Mouse (Mus musculus): ENCODE results near the gene Dcun1d1. TPM values are rescaled to one million over a fixed set of nuclear protein-coding genes. Genes with fewer than 3 reads are reported as not detected.

Dcun1d1 gene
- polyA plus RNA-seq, 1 experiment from 2014 or later, result 111 TPM

DNA sequence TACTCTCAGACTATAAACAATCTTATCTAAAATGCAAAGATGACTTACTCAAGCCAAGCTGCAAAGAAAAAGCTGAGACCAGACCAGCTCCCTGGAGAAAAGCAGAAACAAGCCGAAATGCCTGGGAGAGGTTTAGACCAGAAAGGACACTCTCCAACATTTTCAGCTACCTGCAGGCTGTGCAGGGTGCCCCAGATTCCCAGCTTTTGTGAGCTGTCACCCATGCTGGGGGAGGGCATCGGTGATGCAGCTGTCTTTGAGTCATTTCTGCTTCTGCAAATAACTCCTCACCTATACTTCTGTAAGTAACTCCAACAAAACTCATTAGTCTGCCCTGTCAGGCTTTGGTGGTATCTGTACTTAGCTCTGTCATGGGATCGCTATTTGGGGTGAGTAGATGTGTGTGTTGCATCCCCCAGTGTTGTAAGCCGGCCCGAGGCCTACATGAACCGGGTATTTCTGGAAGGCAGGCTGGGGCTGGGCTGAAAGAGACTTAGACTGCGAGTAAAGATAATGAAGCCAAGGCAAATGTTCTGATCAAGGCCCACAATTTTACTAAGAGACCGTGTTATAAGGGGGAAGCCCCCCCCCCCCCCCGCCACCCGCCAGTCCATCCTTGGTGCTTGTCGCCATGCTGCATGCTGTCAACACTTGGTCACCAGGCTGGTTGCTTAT lies 17.8 kb upstream of the Dcun1d1 start:
- Histone ChIP-seq H3K27me3 (no peaks in the 10 kb centered on the region), H3K9me3 (no peaks in the 10 kb centered on the region), H3K4me2 (no peak overlapping the region), H3K27ac (no peak overlapping the region), H3K9ac (no peak overlapping the region), H3K4me1 (replicated peaks) (no peaks in the 10 kb centered on the region), H3K4me3 (no peak overlapping the region), H3K36me3 (peaks cover 33% of the 10 kb centered on the region)
- ATAC-seq (ENCODE audit: low FRiP score), result no peak
- 88% methylated on average over 11 of the region's 11 CpGs for WGBS

GRCm38 (mm10) chr3:35953816-35954215 lies 16.6 kb upstream of the Dcun1d1 start:
- no peak overlapping the region for H3K4me2 ChIP-seq
- ATAC-seq (ENCODE audit: low FRiP score), result no peak
- 94% methylated on average over 6 of the region's 6 CpGs for WGBS
- H3K4me3 ChIP-seq, result no peak overlapping the region
- no peaks in the 10 kb centered on the region for H3K9me3 ChIP-seq
- H3K9ac ChIP-seq, result no peak overlapping the region
- no peak overlapping the region for H3K27ac ChIP-seq
- peaks cover 22% of the 10 kb centered on the region for H3K36me3 ChIP-seq
- H3K4me1 ChIP-seq (replicated peaks), result no peaks in the 10 kb centered on the region
- no peaks in the 10 kb centered on the region for H3K27me3 ChIP-seq

GRCm38 (mm10) chr3:35953184-35953583 lies 15.9 kb upstream of the Dcun1d1 start:
- H3K4me2 ChIP-seq, result no peak overlapping the region
- WGBS, result 84% methylated on average over 1 of the region's 1 CpGs
- ATAC-seq (ENCODE audit: low FRiP score), result no peak
- no peaks in the 10 kb centered on the region for H3K9me3 ChIP-seq
- no peak overlapping the region for H3K4me3 ChIP-seq
- no peaks in the 10 kb centered on the region for H3K4me1 ChIP-seq (replicated peaks)
- no peak overlapping the region for H3K9ac ChIP-seq
- no peak overlapping the region for H3K27ac ChIP-seq
- no peaks in the 10 kb centered on the region for H3K27me3 ChIP-seq
- H3K36me3 ChIP-seq, result peaks cover 16% of the 10 kb centered on the region

GRCm38 (mm10) chr3:35948197-35948596 lies 11.0 kb upstream of the Dcun1d1 start:
- no peak for ATAC-seq (ENCODE audit: low FRiP score)
- Histone ChIP-seq H3K4me2 (no peak overlapping the region), H3K36me3 (no peaks in the 10 kb centered on the region), H3K4me1 (replicated peaks) (no peaks in the 10 kb centered on the region), H3K9ac (no peak overlapping the region), H3K9me3 (no peaks in the 10 kb centered on the region), H3K27ac (no peak overlapping the region), H3K4me3 (no peak overlapping the region), H3K27me3 (no peaks in the 10 kb centered on the region)
- 97% methylated on average over 7 of the region's 7 CpGs for WGBS

DNA sequence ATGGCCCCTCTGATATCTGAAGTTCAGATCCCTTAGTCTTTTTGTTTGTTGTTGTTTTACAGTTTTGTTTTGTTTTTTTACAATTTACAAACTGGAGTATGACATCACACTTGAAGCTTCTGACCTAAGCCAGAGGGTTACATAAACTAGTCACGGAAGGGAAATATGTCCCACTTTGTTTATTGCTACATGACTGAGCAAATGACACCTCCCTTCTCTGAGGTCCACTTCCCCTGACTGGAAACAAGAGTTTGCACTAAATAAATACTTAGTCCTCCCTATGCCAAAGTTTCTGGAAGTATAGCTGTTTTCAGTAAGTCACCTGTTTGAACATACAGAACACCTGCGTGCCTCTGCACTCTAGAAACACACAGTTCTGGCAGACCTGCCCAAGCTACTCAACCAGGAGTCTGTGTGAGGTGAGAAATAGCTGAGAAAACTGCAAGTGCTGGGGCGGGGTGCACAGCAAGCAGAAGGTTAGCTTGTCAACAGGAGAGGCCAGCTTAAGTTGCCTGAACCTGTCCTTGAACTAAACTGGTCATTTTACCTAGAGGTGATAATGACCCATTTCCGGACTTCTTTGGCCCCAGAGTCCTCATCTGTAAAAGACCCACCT lies 3.4 kb upstream of the Dcun1d1 start:
- Histone ChIP-seq H3K4me2 (no peak overlapping the region), H3K4me3 (no peak overlapping the region), H3K9ac (no peak overlapping the region), H3K36me3 (no peaks in the 10 kb centered on the region), H3K27me3 (no peaks in the 10 kb centered on the region), H3K27ac (no peak overlapping the region), H3K4me1 (replicated peaks) (no peaks in the 10 kb centered on the region), H3K9me3 (no peaks in the 10 kb centered on the region)
- 94% methylated on average over 4 of the region's 4 CpGs for WGBS
- ATAC-seq (ENCODE audit: low FRiP score), result no peak

DNA sequence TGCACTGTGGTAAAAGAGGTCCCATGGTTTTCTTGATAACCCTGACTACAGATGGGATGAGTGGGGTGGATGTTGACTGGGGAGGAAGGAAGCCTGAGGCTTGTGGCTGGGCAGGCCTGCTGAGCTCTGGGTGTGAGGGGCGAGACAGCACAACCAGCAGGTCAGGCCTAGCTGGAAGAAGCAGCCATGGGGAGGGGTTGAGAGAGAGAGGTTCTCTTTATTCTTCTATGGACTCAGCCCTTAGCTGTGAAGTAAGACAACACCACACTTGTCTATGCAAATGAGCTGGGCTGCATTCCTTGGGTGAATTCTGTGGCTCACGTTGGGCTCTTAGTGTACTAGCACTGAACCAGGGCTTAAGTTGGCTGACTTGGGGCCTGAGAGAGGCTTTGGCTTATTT lies 2.8 kb upstream of the Dcun1d1 start:
- Histone ChIP-seq H3K9ac (no peak overlapping the region), H3K4me1 (replicated peaks) (no peaks in the 10 kb centered on the region), H3K27ac (no peak overlapping the region), H3K4me2 (no peak overlapping the region), H3K9me3 (no peaks in the 10 kb centered on the region), H3K36me3 (no peaks in the 10 kb centered on the region), H3K27me3 (no peaks in the 10 kb centered on the region), H3K4me3 (no peak overlapping the region)
- 49% methylated on average over 2 of the region's 2 CpGs for WGBS
- ATAC-seq (ENCODE audit: low FRiP score), result no peak

- Histone ChIP-seq H3K4me2 (peak overlapping the region; percentile 91), H3K4me3 (peak overlapping the region; percentile 94), H3K27ac (peak overlapping the region; percentile 92), H3K9ac (peak overlapping the region; percentile 98), H3K4me1 (replicated peaks) (peaks cover 32% of the 10 kb centered on the region), H3K27me3 (no peaks in the 10 kb centered on the region), H3K9me3 (no peaks in the 10 kb centered on the region), H3K36me3 (no peaks in the 10 kb centered on the region)
- ATAC-seq (ENCODE audit: low FRiP score), result peak; percentile 46
- 0% methylated on average over 14 of the region's 14 CpGs for WGBS
Measured at GRCm38 (mm10) chr3:35933405-35933777, 3.9 kb downstream of the Dcun1d1 start.

GRCm38 (mm10) chr3:35932735-35933404 lies 4.4 kb downstream of the Dcun1d1 start:
- peaks cover 32% of the 10 kb centered on the region for H3K4me1 ChIP-seq (replicated peaks)
- H3K4me2 ChIP-seq, result peak overlapping the region; percentile 91
- ATAC-seq (ENCODE audit: low FRiP score), result peak; percentile 95
- H3K4me3 ChIP-seq, result peak overlapping the region; percentile 94
- H3K9ac ChIP-seq, result peak overlapping the region; percentile 98
- H3K9me3 ChIP-seq, result no peaks in the 10 kb centered on the region
- H3K36me3 ChIP-seq, result no peaks in the 10 kb centered on the region
- peak overlapping the region; percentile 92 for H3K27ac ChIP-seq
- no peaks in the 10 kb centered on the region for H3K27me3 ChIP-seq
- under 1% methylated on average over 41 of the region's 73 CpGs for WGBS

GRCm38 (mm10) chr3:35931896-35932727 lies 5.1 kb downstream of the Dcun1d1 start:
- peak; percentile 84 for ATAC-seq (ENCODE audit: low FRiP score)
- H3K36me3 ChIP-seq, result no peaks in the 10 kb centered on the region
- no peaks in the 10 kb centered on the region for H3K9me3 ChIP-seq
- peak overlapping the region; percentile 98 for H3K9ac ChIP-seq
- H3K4me2 ChIP-seq, result peak overlapping the region; percentile 91
- H3K4me1 ChIP-seq (replicated peaks), result peaks cover 32% of the 10 kb centered on the region
- WGBS, result under 1% methylated on average over 37 of the region's 65 CpGs
- no peaks in the 10 kb centered on the region for H3K27me3 ChIP-seq
- H3K4me3 ChIP-seq, result peak overlapping the region; percentile 94
- peak overlapping the region; percentile 92 for H3K27ac ChIP-seq

DNA sequence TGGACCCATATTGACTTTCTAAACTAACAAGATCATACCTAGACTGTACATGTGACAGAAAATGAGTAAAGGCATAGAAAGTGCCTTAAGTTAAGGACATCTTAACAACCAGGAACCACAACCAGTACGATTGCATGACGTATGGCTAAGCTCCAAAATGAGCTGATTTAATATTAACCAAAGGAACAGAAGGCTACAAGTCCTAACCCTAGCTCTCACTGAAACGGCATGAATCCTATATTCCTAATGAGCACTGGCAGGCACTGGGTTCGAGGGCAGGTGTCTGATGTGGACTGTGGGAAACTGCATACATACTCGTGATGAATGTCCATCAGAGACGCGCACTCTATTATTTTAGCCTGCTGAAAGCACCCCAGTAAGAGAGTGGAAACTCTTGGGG lies 5.9 kb downstream of the Dcun1d1 start:
- no peaks in the 10 kb centered on the region for H3K9me3 ChIP-seq
- H3K36me3 ChIP-seq, result no peaks in the 10 kb centered on the region
- H3K27ac ChIP-seq, result no peak overlapping the region
- H3K4me2 ChIP-seq, result peak overlapping the region; percentile 91
- 31% methylated on average over 7 of the region's 7 CpGs for WGBS
- H3K9ac ChIP-seq, result peak overlapping the region; percentile 98
- H3K4me3 ChIP-seq, result peak overlapping the region; percentile 94
- peaks cover 32% of the 10 kb centered on the region for H3K4me1 ChIP-seq (replicated peaks)
- no peaks in the 10 kb centered on the region for H3K27me3 ChIP-seq
- ATAC-seq (ENCODE audit: low FRiP score), result no peak

GRCm38 (mm10) chr3:35929831-35930230 lies 7.4 kb downstream of the Dcun1d1 start:
- peaks cover 32% of the 10 kb centered on the region for H3K4me1 ChIP-seq (replicated peaks)
- H3K27me3 ChIP-seq, result no peaks in the 10 kb centered on the region
- ATAC-seq (ENCODE audit: low FRiP score), result no peak
- WGBS, result 77% methylated on average over 8 of the region's 8 CpGs
- H3K36me3 ChIP-seq, result no peaks in the 10 kb centered on the region
- H3K9me3 ChIP-seq, result no peaks in the 10 kb centered on the region
- H3K4me3 ChIP-seq, result no peak overlapping the region
- no peak overlapping the region; the same call in 1 of the 2 replicates for H3K9ac ChIP-seq
- no peak overlapping the region for H3K4me2 ChIP-seq
- no peak overlapping the region for H3K27ac ChIP-seq

GRCm38 (mm10) chr3:35929406-35929805 lies 7.8 kb downstream of the Dcun1d1 start:
- Histone ChIP-seq H3K9me3 (no peaks in the 10 kb centered on the region), H3K4me3 (no peak overlapping the region), H3K4me1 (replicated peaks) (peaks cover 31% of the 10 kb centered on the region), H3K27ac (no peak overlapping the region), H3K9ac (no peak overlapping the region), H3K4me2 (no peak overlapping the region), H3K36me3 (no peaks in the 10 kb centered on the region), H3K27me3 (no peaks in the 10 kb centered on the region)
- ATAC-seq (ENCODE audit: low FRiP score), result no peak
- WGBS, result 63% methylated on average over 3 of the region's 3 CpGs
